Mouse (Mus musculus) intestine, embryonic 16.5 days (tissue): ENCODE results near the gene Nalcn. TPM values are rescaled to one million over a fixed set of nuclear protein-coding genes. Genes with fewer than 3 reads are reported as not detected.

ENCODE experiments used
- ATAC-seq: fragments of 200-750 bp; cut with Nextera tagmentation; 2 replicates; pipeline ENCODE4 v1.8.0; 2017; ENCODE audit warnings: moderate TSS enrichment, moderate library complexity
- H3K27ac ChIP-seq: fragments of 300-500 bp; sonication (generic); 2 replicates; pipeline ENCODE4 v1.5.1; 2014; ENCODE audit warnings: mild to moderate bottlenecking, low read length
- H3K27me3 ChIP-seq: fragments of 300-500 bp; sonication (generic); replicated peaks from 2 replicates; pipeline ENCODE4 v1.6.1; 2014; ENCODE audit warnings: low read length, control low read depth, mixed read lengths; ENCODE audit not compliant: control insufficient read depth, insufficient read depth
- H3K36me3 ChIP-seq: fragments of 300-500 bp; sonication (generic); 2 replicates; pipeline ENCODE4 v1.6.1; 2014; ENCODE audit warnings: low read length, control low read depth; ENCODE audit not compliant: control insufficient read depth, insufficient read depth
- H3K4me1 ChIP-seq: fragments of 300-500 bp; sonication (generic); 2 replicates; pipeline ENCODE4 v1.6.1; 2014; ENCODE audit warnings: low read length, control low read depth, mixed read lengths; ENCODE audit not compliant: control insufficient read depth, insufficient read depth
- H3K4me2 ChIP-seq: fragments of 300-500 bp; sonication (generic); 2 replicates; pipeline ENCODE4 v1.6.1; 2014; ENCODE audit warnings: low read depth, low read length, control low read depth
- H3K4me3 ChIP-seq: fragments of 300-500 bp; sonication (generic); 2 replicates; pipeline ENCODE4 v1.5.1; 2014; ENCODE audit warnings: mild to moderate bottlenecking, low read length
- H3K9ac ChIP-seq: fragments of 300-500 bp; sonication (generic); 2 replicates; pipeline ENCODE4 v1.6.1; 2014; ENCODE audit warnings: low read depth, low read length
- H3K9me3 ChIP-seq: fragments of 300-500 bp; sonication (generic); 2 replicates; pipeline ENCODE4 v1.6.1; 2016; ENCODE audit warnings: low read length, control low read depth; ENCODE audit not compliant: control insufficient read depth
- WGBS: fragments of 180-500 bp; shearing (Covaris S2); extraction: QIAGEN DNeasy Blood & Tissue Kit; methylation state at CpG from one replicate; pipeline ENCODE4 v1.1.7; 2014; 5-methylcytosine and 5-hydroxymethylcytosine counted together
- polyA plus RNA-seq: library from polyadenylated mRNA; unstranded; fragments of >200 nt; fragmentation: Nextera tagmentation; extraction: Ambion mirVana; gene quantifications from 2 replicates; pipeline ENCODE4 v1.2.1, GENCODE M21; 2015

Gene Nalcn
- polyA plus RNA-seq, 1 experiment from 2014 or later = 0.59 TPM

DNA sequence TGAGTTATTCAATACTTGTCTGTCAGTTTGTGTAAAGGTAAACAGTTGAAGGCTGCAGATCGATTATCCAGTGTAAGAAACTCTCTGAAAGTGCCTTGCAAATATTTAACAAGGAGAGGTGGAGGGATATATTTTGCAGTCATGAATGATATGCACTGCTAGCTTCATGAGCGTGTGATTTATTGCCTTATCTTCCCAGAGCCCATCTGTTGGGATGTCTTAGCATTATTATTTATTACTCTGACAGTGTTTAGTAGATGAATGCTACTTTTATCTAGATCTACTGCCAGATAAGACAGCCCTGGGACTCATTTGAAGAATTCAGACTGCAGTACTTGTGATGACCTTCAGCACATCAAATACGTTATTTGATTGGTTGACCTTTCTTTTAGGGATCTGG, 31.7 kb downstream of the Nalcn start:
- Histone ChIP-seq H3K36me3 (no peaks in the 10 kb centered on the region), H3K27me3 (no peaks in the 10 kb centered on the region), H3K4me3 (no peak overlapping the region), H3K9me3 (no peaks in the 10 kb centered on the region), H3K4me1 (no peaks in the 10 kb centered on the region), H3K4me2 (no peak overlapping the region), H3K9ac (no peak overlapping the region), H3K27ac (no peak overlapping the region)
- WGBS = 43% methylated on average over 3 of the region's 3 CpGs
- no peak for ATAC-seq

DNA sequence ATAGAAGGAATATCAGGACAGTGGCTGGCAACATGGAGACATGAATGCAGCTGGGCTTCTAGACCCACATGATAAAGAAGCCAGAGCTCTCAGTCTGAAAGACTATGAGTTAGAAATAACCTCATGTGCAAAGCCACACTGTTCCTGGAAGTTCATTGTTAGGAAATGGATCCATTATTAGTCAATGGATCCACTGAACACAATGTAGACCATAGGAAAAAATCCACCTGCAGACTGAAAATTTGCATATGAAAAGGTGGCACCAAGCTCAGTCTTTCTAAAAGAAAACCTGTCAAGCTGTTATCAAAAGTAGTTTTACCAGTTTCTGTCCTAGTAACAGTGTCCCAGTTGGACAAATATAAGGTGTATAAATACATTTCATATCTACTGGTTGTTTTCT, 39.5 kb downstream of the Nalcn start:
- Histone ChIP-seq H3K9me3 (no peaks in the 10 kb centered on the region), H3K27me3 (no peaks in the 10 kb centered on the region), H3K27ac (no peak overlapping the region), H3K4me1 (no peaks in the 10 kb centered on the region), H3K9ac (no peak overlapping the region), H3K4me3 (no peak overlapping the region), H3K36me3 (no peaks in the 10 kb centered on the region), H3K4me2 (no peak overlapping the region)
- ATAC-seq = no peak

DNA sequence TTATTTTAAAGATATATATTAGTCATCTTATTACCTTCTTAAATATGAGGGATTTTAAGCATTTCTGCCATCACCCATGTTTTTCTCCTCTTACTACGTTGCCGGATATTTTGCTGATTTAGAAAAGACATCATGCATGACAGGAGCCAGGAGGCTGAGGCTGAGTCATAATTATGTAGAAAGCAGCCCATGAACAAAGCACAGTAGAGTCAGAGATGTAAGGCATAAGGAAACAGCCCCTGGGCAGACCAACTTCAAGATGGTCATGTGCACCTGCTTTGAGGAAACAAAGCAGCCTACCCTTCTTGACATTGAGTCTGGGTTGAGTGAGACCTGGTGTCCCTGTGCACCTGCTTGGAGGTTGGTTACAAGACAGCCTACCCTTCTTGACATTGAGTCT, 44.5 kb downstream of the Nalcn start:
- ATAC-seq = no peak
- H3K36me3 ChIP-seq = no peaks in the 10 kb centered on the region
- 79% methylated on average over 2 of the region's 2 CpGs for WGBS

DNA sequence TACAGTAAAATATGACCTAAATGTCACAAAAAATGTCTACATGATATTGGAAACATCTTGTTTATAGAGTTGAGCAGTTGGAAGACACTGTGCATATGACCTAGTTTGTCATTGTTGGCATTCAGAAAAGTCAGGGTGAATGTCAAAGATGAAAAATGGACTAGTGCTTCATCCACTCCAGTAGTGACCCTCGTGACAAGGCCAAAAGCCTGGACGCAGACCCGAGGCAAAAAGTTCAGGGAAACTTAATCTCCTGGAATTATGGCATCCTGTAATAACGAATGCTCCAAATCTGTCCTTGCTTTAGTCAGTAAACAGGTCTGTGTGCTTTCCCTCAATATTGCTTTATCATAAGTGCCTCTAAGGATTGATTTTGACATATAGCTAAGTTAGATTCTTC, 51.6 kb downstream of the Nalcn start:
- Histone ChIP-seq H3K4me3 (no peak overlapping the region), H3K9me3 (no peaks in the 10 kb centered on the region), H3K9ac (no peak overlapping the region), H3K36me3 (no peaks in the 10 kb centered on the region), H3K4me1 (no peaks in the 10 kb centered on the region), H3K4me2 (no peak overlapping the region), H3K27me3 (no peaks in the 10 kb centered on the region), H3K27ac (no peak overlapping the region)
- ATAC-seq = no peak
- WGBS = 78% methylated on average over 4 of the region's 4 CpGs

More for the DNA sequence above, 44.5 kb downstream of the Nalcn start:
- no peaks in the 10 kb centered on the region for H3K4me1 ChIP-seq
- H3K9me3 ChIP-seq = no peaks in the 10 kb centered on the region
- no peak overlapping the region for H3K27ac ChIP-seq
- H3K27me3 ChIP-seq = no peaks in the 10 kb centered on the region
- no peak overlapping the region for H3K4me3 ChIP-seq
- no peak overlapping the region for H3K9ac ChIP-seq
- H3K4me2 ChIP-seq = no peak overlapping the region

DNA sequence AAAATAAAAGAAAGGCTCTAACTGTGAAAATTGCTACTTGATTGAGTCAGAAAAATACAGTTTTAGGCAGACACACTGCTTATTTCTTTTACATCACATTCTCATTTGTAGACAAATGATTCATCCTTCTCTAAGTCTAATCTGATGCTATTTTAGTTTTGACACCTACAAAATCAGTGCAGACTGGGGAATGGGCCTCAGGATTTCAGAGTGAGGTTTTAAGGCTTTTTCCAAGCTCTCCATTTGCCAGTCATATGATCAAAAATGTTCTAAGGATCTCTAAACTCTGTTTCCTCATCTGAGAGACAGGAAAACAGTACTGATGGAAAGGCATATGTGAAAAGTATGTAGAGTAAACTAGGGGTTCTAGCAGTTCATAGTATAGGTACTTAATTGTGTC, 52.0 kb downstream of the Nalcn start:
- H3K9ac ChIP-seq = no peak overlapping the region
- no peaks in the 10 kb centered on the region for H3K27me3 ChIP-seq
- H3K4me2 ChIP-seq = no peak overlapping the region
- H3K9me3 ChIP-seq = no peaks in the 10 kb centered on the region
- ATAC-seq = no peak
- no peaks in the 10 kb centered on the region for H3K4me1 ChIP-seq
- no peak overlapping the region for H3K27ac ChIP-seq
- H3K4me3 ChIP-seq = no peak overlapping the region
- H3K36me3 ChIP-seq = no peaks in the 10 kb centered on the region

DNA sequence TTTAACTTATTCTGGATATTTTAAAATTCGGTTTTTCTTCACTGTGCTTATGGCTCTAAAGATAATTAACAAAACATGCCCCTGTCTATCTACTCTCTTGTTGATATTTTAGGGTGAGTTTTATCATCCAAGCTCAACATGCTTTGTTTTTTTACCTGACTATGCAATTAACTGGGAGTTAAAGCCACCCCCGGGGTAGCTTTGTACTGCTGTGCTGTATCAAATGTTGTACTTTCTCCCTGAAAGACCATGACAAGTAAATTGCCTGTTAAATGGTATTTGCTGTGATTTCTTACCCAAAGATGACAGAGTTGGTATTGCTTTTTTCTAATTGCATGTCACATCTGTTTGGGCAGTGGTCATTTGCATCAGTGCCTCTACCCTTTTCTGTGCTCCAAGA, 60.3 kb downstream of the Nalcn start:
- Histone ChIP-seq H3K9me3 (no peaks in the 10 kb centered on the region), H3K9ac (no peak overlapping the region), H3K27me3 (no peaks in the 10 kb centered on the region), H3K36me3 (no peaks in the 10 kb centered on the region), H3K4me1 (no peaks in the 10 kb centered on the region), H3K27ac (no peak overlapping the region), H3K4me3 (no peak overlapping the region), H3K4me2 (no peak overlapping the region)
- no peak for ATAC-seq
- 70% methylated on average over 2 of the region's 2 CpGs for whole genome bisulfite sequencing

DNA sequence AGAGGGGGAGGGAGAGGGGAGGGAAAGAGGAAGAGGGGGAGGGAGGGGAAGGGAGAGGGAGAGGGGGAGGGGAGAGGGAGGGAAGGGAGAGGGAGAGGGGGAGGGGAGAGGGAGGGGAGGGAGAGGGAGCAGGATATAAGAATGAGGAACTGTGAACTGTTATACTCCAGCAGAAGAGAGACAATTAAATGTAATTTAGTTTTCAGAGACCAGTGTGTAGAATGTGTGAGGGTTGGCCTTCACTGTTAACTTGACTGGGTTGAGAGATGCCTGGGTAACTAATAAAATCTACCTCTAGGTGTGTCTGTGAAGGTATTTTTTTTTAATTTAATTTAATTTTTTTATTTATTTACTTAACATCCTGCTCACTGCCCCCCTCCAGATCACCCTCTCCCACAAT, 71.4 kb downstream of the Nalcn start:
- Histone ChIP-seq H3K4me2 (no peak overlapping the region), H3K9ac (no peak overlapping the region), H3K27me3 (no peaks in the 10 kb centered on the region), H3K27ac (no peak overlapping the region), H3K9me3 (no peaks in the 10 kb centered on the region), H3K36me3 (no peaks in the 10 kb centered on the region), H3K4me1 (no peaks in the 10 kb centered on the region), H3K4me3 (no peak overlapping the region)
- ATAC-seq = no peak

- Histone ChIP-seq H3K36me3 (no peaks in the 10 kb centered on the region), H3K4me2 (no peak overlapping the region), H3K4me3 (no peak overlapping the region), H3K9ac (no peak overlapping the region), H3K9me3 (no peaks in the 10 kb centered on the region), H3K4me1 (no peaks in the 10 kb centered on the region), H3K27me3 (no peaks in the 10 kb centered on the region), H3K27ac (no peak overlapping the region)
- 74% methylated on average over 4 of the region's 4 CpGs for WGBS
- no peak for ATAC-seq
Measured at GRCm38 (mm10) chr14:123554936-123555335, 72.0 kb downstream of the Nalcn start.

GRCm38 (mm10) chr14:123542362-123542761, 84.6 kb downstream of the Nalcn start:
- no peak overlapping the region for H3K9ac ChIP-seq

DNA sequence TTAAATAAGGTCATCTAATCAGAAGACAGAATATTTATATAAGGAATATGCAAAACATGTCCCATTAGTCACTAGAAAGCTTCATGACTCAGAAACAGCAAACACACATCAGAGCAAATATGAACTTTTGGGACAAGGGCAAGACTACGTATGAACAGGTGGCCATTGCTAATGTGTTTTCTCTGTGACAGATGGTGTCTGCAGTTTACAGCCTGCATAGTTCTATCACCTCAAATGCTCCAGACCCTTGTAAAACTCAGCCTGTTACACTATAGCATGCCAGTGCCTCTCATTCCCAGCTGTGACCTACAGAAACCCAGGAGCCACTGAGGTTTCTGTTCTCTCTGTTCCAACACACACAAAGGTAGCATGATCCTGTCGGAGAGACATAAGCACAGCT, 91.3 kb downstream of the Nalcn start:
- no peak for ATAC-seq
- no peak overlapping the region for H3K4me3 ChIP-seq
- H3K27ac ChIP-seq = no peak overlapping the region
- no peak overlapping the region for H3K4me2 ChIP-seq
- WGBS = 59% methylated on average over 2 of the region's 2 CpGs
- no peak overlapping the region for H3K9ac ChIP-seq
- no peaks in the 10 kb centered on the region for H3K27me3 ChIP-seq
- H3K36me3 ChIP-seq = no peaks in the 10 kb centered on the region
- no peaks in the 10 kb centered on the region for H3K9me3 ChIP-seq
- no peaks in the 10 kb centered on the region for H3K4me1 ChIP-seq

More at GRCm38 (mm10) chr14:123542362-123542761, 84.6 kb downstream of the Nalcn start:
- Histone ChIP-seq H3K9me3 (no peaks in the 10 kb centered on the region), H3K4me1 (no peaks in the 10 kb centered on the region), H3K27ac (no peak overlapping the region), H3K4me3 (no peak overlapping the region), H3K4me2 (no peak overlapping the region), H3K27me3 (no peaks in the 10 kb centered on the region), H3K36me3 (no peaks in the 10 kb centered on the region)
- no peak for ATAC-seq
